ENCODE assay signal across 21 mouse cellular contexts in genomic region chr3:62395368-62395767, GRCm38 (mm10). TPM values are rescaled to one million over a fixed set of nuclear protein-coding genes. Genes with fewer than 3 reads are reported as not detected.
DNase-seq lines count a peak whose midpoint lies in the region; ATAC-seq and TF ChIP-seq lines count a peak whose summit lies in the region.
"Had no signal": no experiment of that assay in that cellular context is flagged by ENCODE, and none has a peak within 500 bp of the region (broad histone marks: within the 10 kb centered on the region; RNA-seq: fewer than 3 reads in every experiment).

No protein-coding gene starts in this region.

- no peak for TF ChIP-seq POLR2A in small intestine, adult 2 months (IDR thresholded peaks at IDR 0.05; ENCODE audit: low read depth, low read length)

- peak; percentile 62; the same call in 1 of the 2 replicates for ATAC-seq in kidney, embryonic 14.5 days (ENCODE audit: low FRiP score, low TSS enrichment)
- ATAC-seq in midbrain, embryonic 11.5 days (ENCODE audit: low FRiP score) = no peak
- no peak for ATAC-seq in midbrain, embryonic 15.5 days (replicated peaks)
- ATAC-seq in intestine, embryonic 16.5 days = peak; percentile 62
- ATAC-seq: CD4-positive, CD25-positive, alpha-beta regulatory T cell, adult 4 months; forebrain, embryonic 15.5 days; hindbrain, postnatal 0 days had no signal

- DNase-seq in kidney, adult 9 months = no peak
- DNase-seq in midbrain, embryonic 11.5 days (ENCODE audit: low spot score, missing footprints) = peak; percentile 83
- DNase-seq in cerebellum, adult 9-11 months = no peak
- DNase-seq: adrenal gland, postnatal 36 days; cerebellum, adult 9-10 months; heart, postnatal 10 days; liver, embryonic 13.5 days; lung, adult 2 months; thymus, adult 2 months had no signal

- H3K4me1 ChIP-seq in kidney, embryonic 14.5 days (ENCODE audit: control insufficient read depth, insufficient read depth, low read length) = peaks cover 7% of the 10 kb centered on the region
- peaks cover 3% of the 10 kb centered on the region; the same call in 1 of the 2 replicates for H3K4me1 ChIP-seq in midbrain, embryonic 11.5 days (ENCODE audit: control insufficient read depth, insufficient read depth, low read length)
- no peaks in the 10 kb centered on the region; the same call in 1 of the 2 replicates for H3K4me1 ChIP-seq in midbrain, embryonic 15.5 days
- peaks cover 18% of the 10 kb centered on the region for H3K4me1 ChIP-seq in intestine, embryonic 16.5 days (ENCODE audit: control insufficient read depth, insufficient read depth, low read length)
- peaks cover 21% of the 10 kb centered on the region; the same call in 1 of the 2 replicates for H3K4me1 ChIP-seq in small intestine, adult 2 months (ENCODE audit: control insufficient read depth, insufficient read depth, insufficient read length, low read length)
- H3K4me1 ChIP-seq: liver, embryonic 13.5 days had no signal

- H3K9me3 ChIP-seq in kidney, embryonic 14.5 days (ENCODE audit: control insufficient read depth, low read length) = no peaks in the 10 kb centered on the region
- no peaks in the 10 kb centered on the region for H3K9me3 ChIP-seq in midbrain, embryonic 11.5 days (ENCODE audit: control insufficient read depth, low read length)
- H3K9me3 ChIP-seq in midbrain, embryonic 15.5 days = no peaks in the 10 kb centered on the region
- H3K9me3 ChIP-seq in intestine, embryonic 16.5 days (ENCODE audit: control insufficient read depth, low read length) = no peaks in the 10 kb centered on the region
- H3K9me3 ChIP-seq: forebrain, embryonic 15.5 days; heart, embryonic 12.5 days; hindbrain, embryonic 10.5 days; liver, embryonic 13.5 days; stomach, embryonic 15.5 days had no signal

- H3K27ac ChIP-seq in kidney, embryonic 14.5 days (ENCODE audit: low read depth, low read length) = peak overlapping the region; percentile 51; the same call in 1 of the 2 replicates
- no peak overlapping the region for H3K27ac ChIP-seq in midbrain, embryonic 11.5 days (ENCODE audit: low read depth, low read length)
- H3K27ac ChIP-seq in midbrain, embryonic 15.5 days = no peak overlapping the region
- peak overlapping the region; percentile 48; the same call in 1 of the 2 replicates for H3K27ac ChIP-seq in intestine, embryonic 16.5 days (ENCODE audit: low read length)
- H3K27ac ChIP-seq in small intestine, adult 2 months (ENCODE audit: insufficient read depth, low read depth, low read length) = peak overlapping the region; percentile 25; the same call in 1 of the 2 replicates
- H3K27ac ChIP-seq: forebrain, embryonic 15.5 days; hindbrain, postnatal 0 days; left cerebral cortex, adult 2 months; liver, embryonic 13.5 days; macrophage; stomach, embryonic 15.5 days had no signal

- no peak overlapping the region for H3K4me3 ChIP-seq in kidney, embryonic 14.5 days (ENCODE audit: low read length)
- H3K4me3 ChIP-seq in midbrain, embryonic 11.5 days (ENCODE audit: low read depth, low read length) = no peak overlapping the region
- no peak overlapping the region for H3K4me3 ChIP-seq in midbrain, embryonic 15.5 days
- no peak overlapping the region for H3K4me3 ChIP-seq in intestine, embryonic 16.5 days (ENCODE audit: low read length)
- H3K4me3 ChIP-seq in small intestine, adult 2 months (ENCODE audit: low read depth, low read length) = no peak overlapping the region
- H3K4me3 ChIP-seq: forebrain, embryonic 15.5 days; heart, embryonic 12.5 days; hindbrain, embryonic 10.5 days; left cerebral cortex, adult 2 months; liver, embryonic 13.5 days; stomach, embryonic 15.5 days had no signal

- no peaks in the 10 kb centered on the region for H3K36me3 ChIP-seq in kidney, embryonic 14.5 days (ENCODE audit: control insufficient read depth, insufficient read depth, low read length)
- no peaks in the 10 kb centered on the region for H3K36me3 ChIP-seq in midbrain, embryonic 11.5 days (ENCODE audit: control insufficient read depth, insufficient read depth, low read length)
- no peaks in the 10 kb centered on the region for H3K36me3 ChIP-seq in midbrain, embryonic 15.5 days (replicated peaks)
- no peaks in the 10 kb centered on the region for H3K36me3 ChIP-seq in intestine, embryonic 16.5 days (ENCODE audit: control insufficient read depth, insufficient read depth, low read length)
- H3K36me3 ChIP-seq in small intestine, adult 2 months (ENCODE audit: control insufficient read depth, insufficient read depth, low read length) = peaks cover 6% of the 10 kb centered on the region
- H3K36me3 ChIP-seq: forebrain, embryonic 15.5 days; heart, embryonic 12.5 days; hindbrain, embryonic 10.5 days; liver, embryonic 13.5 days; stomach, embryonic 15.5 days had no signal

- TF ChIP-seq CTCF in small intestine, adult 2 months (IDR thresholded peaks at IDR 0.05; ENCODE audit: extremely low read depth, insufficient read length, insufficient replicate concordance, low read depth, low read length) = no peak

- H3K4me2 ChIP-seq in kidney, embryonic 14.5 days (replicated peaks; ENCODE audit: low read depth, low read length) = no peak overlapping the region
- H3K4me2 ChIP-seq in midbrain, embryonic 11.5 days = no peak overlapping the region
- no peak overlapping the region for H3K4me2 ChIP-seq in midbrain, embryonic 15.5 days
- H3K4me2 ChIP-seq in intestine, embryonic 16.5 days (ENCODE audit: low read depth, low read length) = no peak overlapping the region
- H3K4me2 ChIP-seq: forebrain, embryonic 15.5 days; heart, embryonic 12.5 days; liver, embryonic 13.5 days; stomach, embryonic 15.5 days had no signal

- no peak overlapping the region for H3K9ac ChIP-seq in kidney, embryonic 14.5 days (ENCODE audit: low read depth, low read length)
- H3K9ac ChIP-seq in midbrain, embryonic 11.5 days (ENCODE audit: low read length) = no peak overlapping the region
- no peak overlapping the region for H3K9ac ChIP-seq in midbrain, embryonic 15.5 days
- no peak overlapping the region for H3K9ac ChIP-seq in intestine, embryonic 16.5 days (ENCODE audit: low read depth, low read length)
- H3K9ac ChIP-seq: forebrain, embryonic 15.5 days; heart, embryonic 12.5 days; liver, embryonic 13.5 days; stomach, embryonic 15.5 days had no signal

- WGBS in kidney, embryonic 14.5 days = 57% methylated on average over 5 of the region's 5 CpGs
- 83% methylated on average over 5 of the region's 5 CpGs for WGBS in midbrain, embryonic 11.5 days
- WGBS in midbrain, embryonic 15.5 days = 84% methylated on average over 5 of the region's 5 CpGs
- 56% methylated on average over 5 of the region's 5 CpGs for WGBS in intestine, embryonic 16.5 days
- 35% methylated on average over 5 of the region's 5 CpGs for WGBS in small intestine, adult 2 months

- no peaks in the 10 kb centered on the region for H3K27me3 ChIP-seq in kidney, embryonic 14.5 days (ENCODE audit: control insufficient read depth, insufficient read depth, low read length)
- no peaks in the 10 kb centered on the region for H3K27me3 ChIP-seq in midbrain, embryonic 11.5 days (ENCODE audit: control insufficient read depth, insufficient read depth, low read length)
- H3K27me3 ChIP-seq in midbrain, embryonic 15.5 days (replicated peaks) = no peaks in the 10 kb centered on the region
- no peaks in the 10 kb centered on the region for H3K27me3 ChIP-seq in intestine, embryonic 16.5 days (replicated peaks; ENCODE audit: control insufficient read depth, insufficient read depth, low read length)
- no peaks in the 10 kb centered on the region for H3K27me3 ChIP-seq in small intestine, adult 2 months (ENCODE audit: control insufficient read depth, insufficient read depth, low read length)
- H3K27me3 ChIP-seq: forebrain, embryonic 15.5 days; heart, embryonic 12.5 days; liver, embryonic 13.5 days; stomach, embryonic 15.5 days had no signal

RNA-seq across cellular contexts. Expression of gene Arhgef26, which starts 57.2 kb away (rescaled TPM):
- polyA plus RNA-seq in kidney, embryonic 14.5 days (2014; fragmentation: Nextera tagmentation; extraction: Ambion mirVana) = 8.5 and 11.4 TPM in 2 replicates
- polyA plus RNA-seq in midbrain, embryonic 11.5 days (2014; fragmentation: Nextera tagmentation; extraction: Ambion mirVana) = 4.8 and 5.0 TPM in 2 replicates
- 9.2 and 11.7 TPM in 2 replicates for polyA plus RNA-seq in midbrain, embryonic 15.5 days (2015; fragmentation: Nextera tagmentation; extraction: Ambion mirVana)
- 12.9 and 13.5 TPM in 2 replicates for polyA plus RNA-seq in intestine, embryonic 16.5 days (2015; fragmentation: Nextera tagmentation; extraction: Ambion mirVana)
- 9.3 and 14.2 TPM in 2 replicates for polyA plus RNA-seq in small intestine, adult 2 months (2012; rRNA removed)
- polyA plus RNA-seq: macrophage had no signal

Comparison
In these comparisons a context has a peak if more than half of its experiments do, and no peak if none do; other contexts are left out.
1. ATAC-seq: peak in kidney, embryonic 14.5 days (single experiment) and intestine, embryonic 16.5 days (single experiment); none in midbrain, embryonic 11.5 days (single experiment) and midbrain, embryonic 15.5 days (single experiment).
2. H3K27ac ChIP-seq: peak in kidney, embryonic 14.5 days (single experiment), intestine, embryonic 16.5 days (single experiment) and small intestine, adult 2 months (single experiment); none in midbrain, embryonic 11.5 days (single experiment) and midbrain, embryonic 15.5 days (single experiment).